ENCODE assay signal across 17 mouse cellular contexts in genomic region chr13:43832731-43833130, GRCm38 (mm10). TPM values are rescaled to one million over a fixed set of nuclear protein-coding genes. Genes with fewer than 3 reads are reported as not detected.
DNase-seq lines count a peak whose midpoint lies in the region; ATAC-seq lines count a peak whose summit lies in the region.
"Had no signal": no experiment of that assay in that cellular context is flagged by ENCODE, and none has a peak within 500 bp of the region (broad histone marks: within the 10 kb centered on the region; RNA-seq: fewer than 3 reads in every experiment).

No protein-coding gene starts in this region.

- H3K27ac ChIP-seq in neural tube, embryonic 15.5 days (replicated peaks): no peak overlapping the region
- H3K27ac ChIP-seq: hindbrain, embryonic 10.5 days; limb, embryonic 12.5 days; macrophage had no signal

- no peaks in the 10 kb centered on the region for H3K27me3 ChIP-seq in neural tube, embryonic 15.5 days (replicated peaks)
- H3K27me3 ChIP-seq: limb, embryonic 12.5 days had no signal

- H3K4me1 ChIP-seq in neural tube, embryonic 15.5 days: peaks cover 6% of the 10 kb centered on the region

- no peak overlapping the region for H3K9ac ChIP-seq in neural tube, embryonic 15.5 days (replicated peaks)
- H3K9ac ChIP-seq: limb, embryonic 12.5 days; liver, postnatal 0 days had no signal

- 33% methylated on average over 7 of the region's 7 CpGs for WGBS in neural tube, embryonic 15.5 days

- no peak overlapping the region for H3K4me3 ChIP-seq in neural tube, embryonic 15.5 days (replicated peaks)
- H3K4me3 ChIP-seq: hindbrain, embryonic 10.5 days; limb, embryonic 12.5 days had no signal

- H3K4me2 ChIP-seq in neural tube, embryonic 15.5 days: no peak overlapping the region
- H3K4me2 ChIP-seq: heart, embryonic 11.5 days; limb, embryonic 12.5 days had no signal

- H3K36me3 ChIP-seq in neural tube, embryonic 15.5 days: no peaks in the 10 kb centered on the region
- H3K36me3 ChIP-seq: hindbrain, embryonic 10.5 days; limb, embryonic 12.5 days had no signal

- DNase-seq in neural tube, embryonic 10.5 days (ENCODE audit: extremely low spot score, low spot score): peak; percentile 34
- DNase-seq in embryo, embryonic 10 days (ENCODE audit: low spot score): peak; percentile 35
- peak; percentile 19 for DNase-seq in telencephalon, adult 2 months (ENCODE audit: low read depth, low spot score)
- no peak for DNase-seq in testis, postnatal 10 days (ENCODE audit: low spot score)
- no peak for DNase-seq in right cerebral cortex, postnatal 10 days (ENCODE audit: low spot score in 2 of 2)
- DNase-seq: cerebellum, adult 11-12 months; gastrocnemius, postnatal 10 days; kidney, postnatal 25 days; liver, postnatal 0 days had no signal

- no peaks in the 10 kb centered on the region for H3K9me3 ChIP-seq in neural tube, embryonic 15.5 days (replicated peaks)
- H3K9me3 ChIP-seq: hindbrain, embryonic 10.5 days; limb, embryonic 12.5 days had no signal

- ATAC-seq in neural tube, embryonic 15.5 days (ENCODE audit: low FRiP score): no peak
- no peak for ATAC-seq in granulocyte monocyte progenitor cell, adult 5-6 weeks (replicated peaks; ENCODE audit: poor library complexity, severe bottlenecking)
- ATAC-seq: forebrain, embryonic 16.5 days; inflammation-experienced regulatory T-cells, adult 6 months; liver, postnatal 0 days had no signal

RNA-seq across cellular contexts. Expression of gene Cd83, which starts 48.2 kb away (rescaled TPM):
- polyA plus RNA-seq in neural tube, embryonic 15.5 days (2015; fragmentation: Nextera tagmentation; extraction: Ambion mirVana): 31.0 and 43.1 TPM in 2 replicates
- total RNA-seq in granulocyte monocyte progenitor cell, adult 5-6 weeks (2014; fragmentation: Nextera tagmentation): not detected in 2 replicates
- total RNA-seq in granulocyte monocyte progenitor cell, adult 5-6 weeks (2017): 0.43 TPM in 1 of 2 replicates, not detected in the other

Comparison
In these comparisons a context has a peak if more than half of its experiments do, and no peak if none do; other contexts are left out.
1. DNase-seq: peak in neural tube, embryonic 10.5 days (single experiment), embryo, embryonic 10 days (single experiment) and telencephalon, adult 2 months (single experiment); none in testis, postnatal 10 days (single experiment) and right cerebral cortex, postnatal 10 days (0 of 2).